Mouse (Mus musculus) megakaryocyte, embryonic 14.5 days (primary cell): ENCODE results near the gene Slc30a9.

Experiments
- FLI1 ChIP-seq: IDR thresholded peaks from 2 replicates; pipeline ENCODE4 v1.6.1; 2012; ENCODE audit warnings: low read length, inconsistent platforms, mixed read lengths
- GATA1 ChIP-seq: IDR thresholded peaks from 3 replicates; pipeline ENCODE4 v1.6.1; 2012; ENCODE audit warnings: mixed read lengths, low read length, inconsistent platforms, borderline replicate concordance

- TF ChIP-seq FLI1, result no peak
- no peak for TF ChIP-seq GATA1
Observed at GRCm38 (mm10) chr5:67295682-67296081, 11.1 kb upstream of the Slc30a9 start.
